Mouse (Mus musculus) hindbrain, embryonic 12.5 days (tissue): ENCODE data around the gene Cdc42se2. TPM values are rescaled to one million over a fixed set of nuclear protein-coding genes. Genes with fewer than 3 reads are reported as not detected.

ENCODE experiments used
- ATAC-seq: fragments of 200-750 bp; cut with Nextera tagmentation; 2 replicates; pipeline ENCODE4 v1.8.0; 2017; ENCODE audit warnings: moderate TSS enrichment; ENCODE audit not compliant: low FRiP score
- H3K27ac ChIP-seq: fragments of 300-500 bp; sonication (generic); 2 replicates; pipeline ENCODE4 v1.5.1; 2016; ENCODE audit warnings: mild to moderate bottlenecking
- H3K27me3 ChIP-seq: fragments of 300-500 bp; sonication (generic); 2 replicates; pipeline ENCODE4 v1.6.1; 2016; ENCODE audit warnings: mild to moderate bottlenecking
- H3K36me3 ChIP-seq: fragments of 300-500 bp; sonication (generic); 2 replicates; pipeline ENCODE4 v1.6.1; 2016; ENCODE audit warnings: mild to moderate bottlenecking
- H3K4me1 ChIP-seq: fragments of 300-500 bp; sonication (generic); 2 replicates; pipeline ENCODE4 v1.6.1; 2016
- H3K4me2 ChIP-seq: fragments of 300-500 bp; sonication (generic); replicated peaks from 2 replicates; pipeline ENCODE4 v1.6.1; 2016; ENCODE audit warnings: mild to moderate bottlenecking
- H3K4me3 ChIP-seq: fragments of 300-500 bp; sonication (generic); 2 replicates; pipeline ENCODE4 v1.5.1; 2016; ENCODE audit warnings: mild to moderate bottlenecking
- H3K9ac ChIP-seq: fragments of 300-500 bp; sonication (generic); 2 replicates; pipeline ENCODE4 v1.6.1; 2016; ENCODE audit warnings: mild to moderate bottlenecking, moderate library complexity
- H3K9me3 ChIP-seq: fragments of 300-500 bp; sonication (generic); replicated peaks from 2 replicates; pipeline ENCODE4 v1.6.1; 2016; ENCODE audit warnings: mild to moderate bottlenecking
- WGBS: fragments of 180-500 bp; shearing (Covaris S2); methylation state at CpG from one replicate; pipeline ENCODE4 v1.1.7; 2016; 5-methylcytosine and 5-hydroxymethylcytosine counted together
- polyA plus RNA-seq: library from polyadenylated mRNA; unstranded; fragments of >200 nt; fragmentation: Nextera tagmentation; extraction: Ambion mirVana; gene quantifications from 2 replicates; pipeline ENCODE4 v1.2.1, GENCODE M21; 2016

Gene Cdc42se2
- polyA plus RNA-seq, 1 experiment from 2014 or later: 205 TPM

- no peak overlapping the region for H3K4me2 ChIP-seq
- H3K27me3 ChIP-seq: no peaks in the 10 kb centered on the region
- H3K36me3 ChIP-seq: peaks cover 33% of the 10 kb centered on the region
- H3K9me3 ChIP-seq: no peaks in the 10 kb centered on the region
- no peak overlapping the region for H3K4me3 ChIP-seq
- H3K27ac ChIP-seq: no peak overlapping the region
- ATAC-seq: no peak
- H3K9ac ChIP-seq: no peak overlapping the region
- WGBS: 90% methylated on average over 5 of the region's 5 CpGs
- no peaks in the 10 kb centered on the region for H3K4me1 ChIP-seq
Observed at GRCm38 (mm10) chr11:54736903-54737302, 50.6 kb downstream of the Cdc42se2 start.

DNA sequence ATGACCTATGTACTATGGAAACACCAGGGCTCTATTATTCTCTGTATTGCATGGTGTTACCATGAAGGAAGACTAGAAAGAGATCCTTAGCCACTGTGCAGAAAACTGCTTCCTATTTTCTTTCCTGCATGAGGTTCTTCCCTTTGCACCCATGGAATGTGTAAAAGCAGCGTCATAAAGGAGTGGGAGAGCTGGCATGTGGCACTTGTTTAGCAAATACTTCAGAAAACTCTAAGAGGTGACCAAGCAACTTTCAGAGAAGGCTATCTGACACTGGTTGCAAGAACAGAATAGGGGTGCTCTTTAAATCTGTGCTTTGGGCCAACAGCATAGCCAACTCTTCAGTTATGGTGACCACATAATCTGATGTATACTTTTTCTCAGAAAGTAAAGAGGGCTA is 52.4 kb downstream of the Cdc42se2 start:
- no peaks in the 10 kb centered on the region for H3K27me3 ChIP-seq
- 95% methylated on average over 1 of the region's 1 CpGs for WGBS

GRCm38 (mm10) chr11:54733546-54733945 is 53.9 kb downstream of the Cdc42se2 start:
- Histone ChIP-seq H3K27me3 (no peaks in the 10 kb centered on the region), H3K9ac (no peak overlapping the region), H3K36me3 (peaks cover 17% of the 10 kb centered on the region), H3K9me3 (no peaks in the 10 kb centered on the region), H3K27ac (peak overlapping the region; percentile 19; the same call in 1 of the 2 replicates), H3K4me1 (no peaks in the 10 kb centered on the region), H3K4me2 (no peak overlapping the region), H3K4me3 (no peak overlapping the region)
- WGBS: 70% methylated on average over 7 of the region's 7 CpGs
- no peak for ATAC-seq

More for the DNA sequence above, 52.4 kb downstream of the Cdc42se2 start:
- H3K4me1 ChIP-seq: no peaks in the 10 kb centered on the region
- no peak overlapping the region for H3K4me3 ChIP-seq
- H3K27ac ChIP-seq: no peak overlapping the region
- H3K4me2 ChIP-seq: no peak overlapping the region
- ATAC-seq: no peak
- H3K36me3 ChIP-seq: peaks cover 30% of the 10 kb centered on the region
- H3K9ac ChIP-seq: no peak overlapping the region
- H3K9me3 ChIP-seq: no peaks in the 10 kb centered on the region

GRCm38 (mm10) chr11:54731367-54731766 is 56.1 kb downstream of the Cdc42se2 start:
- Histone ChIP-seq H3K4me1 (0 out of 2 replicates have a peak, but pooled peaks cover 4% of the 10 kb centered on the region), H3K27me3 (no peaks in the 10 kb centered on the region), H3K36me3 (peaks cover 23% of the 10 kb centered on the region), H3K9me3 (no peaks in the 10 kb centered on the region), H3K4me3 (no peak overlapping the region), H3K9ac (no peak overlapping the region), H3K27ac (no peak overlapping the region), H3K4me2 (no peak overlapping the region)
- no peak for ATAC-seq
- WGBS: 88% methylated on average over 7 of the region's 7 CpGs

DNA sequence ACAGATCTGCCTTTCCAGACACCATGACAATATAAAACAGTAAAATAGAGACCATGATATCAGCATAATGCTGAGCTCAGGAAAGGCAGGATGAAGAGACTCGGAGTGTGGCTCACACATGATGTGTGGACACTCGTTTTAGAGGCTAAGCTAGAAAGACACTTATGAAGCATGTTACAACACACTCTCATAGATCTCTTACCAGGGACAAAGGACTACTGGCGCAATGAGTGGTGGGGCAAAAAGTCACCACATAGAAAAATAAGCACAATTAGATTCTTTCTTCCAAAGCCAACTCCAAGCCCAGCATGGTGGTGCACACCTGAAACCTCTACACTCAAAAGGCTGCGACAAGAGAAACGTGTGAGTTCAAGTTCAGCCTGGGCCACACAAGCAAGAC is 56.5 kb downstream of the Cdc42se2 start:
- no peak overlapping the region for H3K27ac ChIP-seq
- H3K9me3 ChIP-seq: no peaks in the 10 kb centered on the region
- H3K4me1 ChIP-seq: 0 out of 2 replicates have a peak, but pooled peaks cover 6% of the 10 kb centered on the region
- H3K27me3 ChIP-seq: no peaks in the 10 kb centered on the region
- H3K9ac ChIP-seq: no peak overlapping the region
- WGBS: 91% methylated on average over 5 of the region's 5 CpGs
- H3K4me2 ChIP-seq: no peak overlapping the region
- no peak for ATAC-seq
- H3K36me3 ChIP-seq: peaks cover 26% of the 10 kb centered on the region
- no peak overlapping the region for H3K4me3 ChIP-seq

GRCm38 (mm10) chr11:54729311-54729710 is 58.2 kb downstream of the Cdc42se2 start:
- Histone ChIP-seq H3K27ac (no peak overlapping the region), H3K4me2 (no peak overlapping the region), H3K4me1 (peaks cover 14% of the 10 kb centered on the region; the same call in 1 of the 2 replicates), H3K27me3 (no peaks in the 10 kb centered on the region), H3K9me3 (no peaks in the 10 kb centered on the region), H3K36me3 (peaks cover 22% of the 10 kb centered on the region), H3K9ac (no peak overlapping the region), H3K4me3 (no peak overlapping the region)
- no peak for ATAC-seq
- 96% methylated on average over 3 of the region's 3 CpGs for WGBS

GRCm38 (mm10) chr11:54728371-54728770 is 59.1 kb downstream of the Cdc42se2 start:
- H3K9me3 ChIP-seq: no peaks in the 10 kb centered on the region
- no peak overlapping the region for H3K4me2 ChIP-seq
- no peak overlapping the region for H3K27ac ChIP-seq
- H3K36me3 ChIP-seq: peaks cover 23% of the 10 kb centered on the region
- peaks cover 15% of the 10 kb centered on the region; the same call in 1 of the 2 replicates for H3K4me1 ChIP-seq
- H3K4me3 ChIP-seq: no peak overlapping the region
- H3K27me3 ChIP-seq: no peaks in the 10 kb centered on the region
- no peak for ATAC-seq
- H3K9ac ChIP-seq: no peak overlapping the region
- 89% methylated on average over 2 of the region's 2 CpGs for WGBS

DNA sequence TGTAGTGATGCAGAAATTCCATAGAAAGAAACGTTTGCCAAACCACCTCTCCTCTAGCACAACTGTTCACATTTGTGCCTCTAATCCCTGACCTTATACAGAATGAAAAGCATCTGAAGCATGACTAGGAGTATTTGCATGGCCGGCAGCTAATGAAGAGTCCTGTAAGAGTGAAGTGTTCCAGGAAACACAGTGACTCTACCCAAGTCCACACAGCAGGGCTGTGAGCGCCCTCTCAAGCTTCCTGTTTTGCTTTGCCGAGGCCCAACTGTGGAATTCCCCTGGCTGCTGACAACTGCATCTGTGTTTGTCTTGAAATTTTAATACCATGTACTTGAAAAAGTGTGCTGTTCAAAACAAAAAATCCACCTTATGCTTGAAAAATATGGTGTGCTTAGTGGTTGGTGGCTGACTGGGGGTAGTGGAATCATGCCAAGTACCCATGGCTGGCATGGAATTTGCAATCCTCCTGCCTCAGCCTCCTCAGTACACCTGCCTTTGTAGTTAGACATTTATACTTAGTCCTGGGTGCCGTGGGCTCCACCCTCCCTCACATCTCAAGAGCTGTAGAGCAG is 60.1 kb downstream of the Cdc42se2 start:
- peaks cover 33% of the 10 kb centered on the region for H3K36me3 ChIP-seq
- WGBS: 83% methylated on average over 5 of the region's 5 CpGs
- no peak for ATAC-seq
- no peaks in the 10 kb centered on the region for H3K9me3 ChIP-seq
- peaks cover 15% of the 10 kb centered on the region; the same call in 1 of the 2 replicates for H3K4me1 ChIP-seq
- H3K4me3 ChIP-seq: no peak overlapping the region
- no peak overlapping the region for H3K9ac ChIP-seq
- H3K27ac ChIP-seq: no peak overlapping the region
- H3K27me3 ChIP-seq: no peaks in the 10 kb centered on the region
- no peak overlapping the region for H3K4me2 ChIP-seq

DNA sequence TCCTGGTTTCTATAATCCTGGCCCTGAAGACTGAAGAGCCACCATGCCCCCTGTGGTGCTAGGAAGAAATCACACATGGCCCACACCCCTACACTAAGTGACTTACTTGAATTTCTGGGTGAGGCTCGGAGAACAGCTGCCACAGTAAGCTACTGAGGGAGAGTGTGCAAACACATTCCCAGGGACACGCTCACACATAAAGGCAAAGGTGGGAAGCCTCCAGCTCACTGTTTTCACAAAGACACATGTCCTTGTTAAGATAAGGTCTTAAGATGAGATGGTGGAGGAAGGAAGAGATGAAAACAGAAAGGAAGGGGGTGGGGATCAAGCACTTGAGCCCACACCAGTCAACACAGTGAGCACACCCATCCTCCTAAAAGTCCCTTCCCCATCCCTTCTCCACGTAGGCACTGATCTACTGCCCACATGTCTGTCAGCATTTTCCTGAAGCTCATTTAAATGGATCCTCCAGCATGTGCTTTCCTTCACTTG is 60.9 kb downstream of the Cdc42se2 start:
- H3K36me3 ChIP-seq: peaks cover 41% of the 10 kb centered on the region
- peaks cover 15% of the 10 kb centered on the region; the same call in 1 of the 2 replicates for H3K4me1 ChIP-seq
- no peak overlapping the region for H3K27ac ChIP-seq
- H3K9me3 ChIP-seq: no peaks in the 10 kb centered on the region
- 87% methylated on average over 3 of the region's 3 CpGs for WGBS
- no peak overlapping the region for H3K4me2 ChIP-seq
- no peak for ATAC-seq
- H3K27me3 ChIP-seq: no peaks in the 10 kb centered on the region
- no peak overlapping the region for H3K4me3 ChIP-seq
- no peak overlapping the region for H3K9ac ChIP-seq

DNA sequence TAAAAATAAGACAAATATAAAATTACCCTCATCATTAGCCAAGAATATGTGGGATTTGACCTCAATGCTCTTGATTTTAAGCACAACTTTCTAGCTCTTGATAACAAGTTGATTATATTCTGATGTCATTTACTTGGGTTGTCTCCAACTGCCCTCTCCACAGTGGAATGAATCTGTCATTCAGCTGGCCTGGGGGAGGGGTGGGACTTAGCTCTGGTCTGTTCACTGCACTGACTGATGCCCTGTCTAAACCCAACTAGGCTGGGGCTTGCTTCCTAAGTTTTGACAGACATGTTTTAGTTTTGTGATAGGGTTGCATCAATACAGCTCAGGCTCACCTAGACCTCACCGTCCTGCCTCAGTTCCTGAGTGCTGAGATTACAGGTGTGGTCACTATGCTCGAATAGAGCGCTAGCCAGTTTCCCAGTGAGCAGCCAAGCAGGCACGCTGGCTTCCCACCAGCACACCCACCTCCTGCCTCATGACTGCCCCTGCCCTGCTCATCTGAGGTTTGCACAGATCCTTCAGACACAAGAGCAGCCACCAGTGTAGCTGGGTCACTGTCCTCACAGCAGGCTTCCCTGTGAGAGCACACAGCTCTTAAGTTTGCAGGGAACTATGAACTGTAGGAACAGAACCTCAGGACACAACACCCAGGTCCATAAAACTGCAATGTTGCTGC is 63.0 kb downstream of the Cdc42se2 start:
- Histone ChIP-seq H3K4me3 (no peak overlapping the region), H3K36me3 (peaks cover 59% of the 10 kb centered on the region), H3K27me3 (no peaks in the 10 kb centered on the region), H3K9ac (no peak overlapping the region), H3K9me3 (no peaks in the 10 kb centered on the region), H3K4me2 (no peak overlapping the region), H3K4me1 (peaks cover 15% of the 10 kb centered on the region; the same call in 1 of the 2 replicates), H3K27ac (peak overlapping the region; percentile 48; the same call in 1 of the 2 replicates)
- WGBS: 89% methylated on average over 4 of the region's 4 CpGs
- peak; percentile 60; the same call in 1 of the 2 replicates for ATAC-seq

DNA sequence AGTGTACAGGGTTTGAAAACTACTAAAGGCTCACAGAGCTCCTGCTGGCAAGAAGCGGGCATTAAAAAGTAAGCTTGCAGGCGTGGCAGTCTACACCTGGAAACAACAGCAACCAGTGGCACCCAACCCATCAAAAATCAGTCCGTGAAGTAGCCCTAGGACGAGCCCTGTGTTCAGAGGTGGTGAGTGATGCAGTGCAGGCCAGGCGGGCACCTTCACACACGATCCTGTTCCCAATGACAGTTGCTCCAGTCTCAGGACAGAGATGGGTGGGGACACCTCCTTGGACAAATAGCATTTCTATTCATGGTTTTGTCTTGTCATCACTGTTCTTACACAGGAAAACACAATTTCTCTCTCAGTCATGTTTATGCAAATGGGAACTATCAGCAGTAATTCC is 65.4 kb downstream of the Cdc42se2 start:
- Histone ChIP-seq H3K9me3 (no peaks in the 10 kb centered on the region), H3K4me3 (no peak overlapping the region), H3K4me2 (no peak overlapping the region), H3K27ac (no peak overlapping the region), H3K36me3 (peaks cover 67% of the 10 kb centered on the region), H3K4me1 (peaks cover 13% of the 10 kb centered on the region; the same call in 1 of the 2 replicates), H3K9ac (no peak overlapping the region), H3K27me3 (no peaks in the 10 kb centered on the region)
- ATAC-seq: no peak
- WGBS: 92% methylated on average over 6 of the region's 6 CpGs

GRCm38 (mm10) chr11:54718601-54719000 is 68.9 kb downstream of the Cdc42se2 start:
- Histone ChIP-seq H3K27ac (peak overlapping the region; percentile 2; the same call in 1 of the 2 replicates), H3K36me3 (peaks cover 71% of the 10 kb centered on the region)

More at GRCm38 (mm10) chr11:54718601-54719000, 68.9 kb downstream of the Cdc42se2 start:
- Histone ChIP-seq H3K4me1 (no peaks in the 10 kb centered on the region), H3K9me3 (no peaks in the 10 kb centered on the region), H3K4me2 (no peak overlapping the region), H3K9ac (no peak overlapping the region), H3K4me3 (no peak overlapping the region), H3K27me3 (no peaks in the 10 kb centered on the region)
- 87% methylated on average over 3 of the region's 3 CpGs for WGBS
- ATAC-seq: no peak
